Mouse (Mus musculus) olfactory bulb, adult 2 months (tissue): ENCODE data around the gene Tcte1.

Experiments used
- CTCF ChIP-seq: fragments of 200-500 bp; IDR thresholded peaks from 2 replicates; pipeline ENCODE4 v1.5.1; 2012; ENCODE audit warnings: low read depth, mild to moderate bottlenecking, low read length, moderate library complexity; ENCODE audit not compliant: insufficient read depth
- POLR2A ChIP-seq: fragments of 200-500 bp; IDR thresholded peaks from 2 replicates; pipeline ENCODE4 v1.6.1; 2012; ENCODE audit warnings: mild to moderate bottlenecking, low read depth, low read length, moderate library complexity; ENCODE audit not compliant: insufficient read depth

GRCm38 (mm10) chr17:45557998-45558862, 35.0 kb downstream of the Tcte1 start:
- TF ChIP-seq POLR2A (no peak), CTCF (no peak)
